Mouse (Mus musculus) heart, adult 11 months (tissue): ENCODE measurements around the gene AC131692.1.

ENCODE experiments used
- DNase-seq: peaks from one replicate; pipeline ENCODE4 v3.0.0; 2022

The AC131692.1 gene

DNA sequence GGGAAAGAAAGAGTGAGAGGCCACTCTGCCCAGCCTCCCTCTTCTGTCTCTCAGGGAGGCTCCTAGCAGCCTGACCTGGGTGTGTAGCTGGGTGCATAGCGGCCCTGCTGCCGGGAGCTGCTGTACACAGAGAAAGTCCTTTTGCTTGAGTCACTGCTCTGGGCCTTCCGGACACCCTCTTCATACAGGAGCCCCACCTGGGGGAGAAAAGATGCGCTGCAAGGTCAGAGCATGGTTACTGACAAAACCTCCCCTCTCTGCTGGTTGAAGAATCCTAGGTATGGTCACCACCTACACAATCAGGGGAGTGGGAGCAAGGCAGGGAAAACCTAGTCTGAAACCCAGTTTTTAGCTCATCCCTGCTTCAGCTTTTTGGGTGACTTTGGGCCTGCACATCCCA lies 25.3 kb upstream of the AC131692.1 start:
- DNase-seq: no peak

DNA sequence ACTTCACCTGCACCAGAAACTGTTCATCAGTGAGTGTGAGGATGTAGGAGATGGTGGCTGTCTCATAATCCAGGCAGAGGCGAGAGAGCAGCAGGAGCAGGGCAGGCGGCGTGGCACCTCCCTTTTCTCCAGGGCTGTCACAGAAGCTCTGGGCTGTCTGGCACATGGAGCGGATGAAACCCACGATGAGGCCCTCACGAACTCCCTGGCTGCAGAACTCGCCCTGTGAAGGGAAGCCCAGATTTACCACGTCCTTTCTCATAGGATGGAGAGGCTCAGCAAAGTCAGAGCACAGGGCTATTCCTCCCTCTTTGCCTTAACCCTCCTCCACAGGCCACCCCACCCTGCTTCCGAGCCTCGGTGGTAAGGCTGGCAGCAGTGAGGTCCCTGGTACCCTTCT lies 24.4 kb upstream of the AC131692.1 start:
- peak; percentile 91 for DNase-seq

DNA sequence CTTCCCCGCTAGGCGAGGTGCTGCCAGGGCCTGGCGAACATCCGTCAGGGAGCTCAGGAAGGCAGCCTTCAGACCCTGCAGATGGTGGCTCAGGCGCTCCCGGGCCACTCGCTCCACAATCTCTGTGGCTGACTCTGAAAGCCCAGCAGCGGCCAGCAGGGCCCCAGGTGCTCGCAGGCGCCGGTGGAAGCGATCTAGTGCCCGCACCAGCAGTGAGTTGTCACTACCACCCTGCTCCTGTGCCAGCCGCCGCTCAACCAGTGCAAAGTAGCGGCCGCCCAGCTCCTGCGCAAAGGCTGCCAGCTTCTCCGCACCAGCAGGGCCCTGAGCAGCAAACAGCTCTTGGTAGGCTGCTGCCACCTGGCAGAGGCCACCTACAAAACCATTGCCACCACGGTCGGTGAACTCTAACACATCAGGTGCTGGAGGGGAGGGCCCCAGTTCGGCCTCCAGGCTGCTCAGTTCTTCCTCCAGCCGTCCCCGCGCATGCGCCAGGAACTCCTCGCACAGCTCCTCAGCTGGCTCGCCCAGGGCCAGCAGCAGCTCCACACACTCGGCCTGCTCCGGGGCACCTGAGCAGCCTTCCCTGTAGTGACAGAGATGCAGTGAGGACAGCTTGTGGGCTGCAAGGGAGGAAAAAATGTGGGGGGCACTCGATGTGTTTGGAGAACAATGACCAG lies 23.5 kb upstream of the AC131692.1 start:
- DNase-seq: no peak

DNA sequence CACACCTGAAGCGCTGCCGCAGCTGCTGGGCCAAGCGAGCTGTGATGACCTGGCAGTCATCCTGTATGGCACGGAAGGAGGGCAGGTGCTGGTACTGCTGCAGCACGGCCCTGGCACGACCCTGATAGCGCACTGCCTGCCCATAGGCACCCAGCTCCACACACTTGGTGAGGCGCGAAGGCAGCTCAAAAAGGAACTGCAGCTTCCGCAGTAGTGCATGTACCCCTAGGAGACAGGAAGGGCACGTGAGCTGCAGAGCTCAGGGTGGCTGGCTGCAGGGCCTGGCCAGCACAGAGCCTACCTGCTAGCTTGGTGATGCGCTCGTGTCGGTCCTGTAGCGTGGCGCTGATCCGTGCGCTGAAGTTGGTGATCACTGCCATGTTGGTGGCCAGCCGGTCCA lies 23.0 kb upstream of the AC131692.1 start:
- peak; percentile 92 for DNase-seq

DNA sequence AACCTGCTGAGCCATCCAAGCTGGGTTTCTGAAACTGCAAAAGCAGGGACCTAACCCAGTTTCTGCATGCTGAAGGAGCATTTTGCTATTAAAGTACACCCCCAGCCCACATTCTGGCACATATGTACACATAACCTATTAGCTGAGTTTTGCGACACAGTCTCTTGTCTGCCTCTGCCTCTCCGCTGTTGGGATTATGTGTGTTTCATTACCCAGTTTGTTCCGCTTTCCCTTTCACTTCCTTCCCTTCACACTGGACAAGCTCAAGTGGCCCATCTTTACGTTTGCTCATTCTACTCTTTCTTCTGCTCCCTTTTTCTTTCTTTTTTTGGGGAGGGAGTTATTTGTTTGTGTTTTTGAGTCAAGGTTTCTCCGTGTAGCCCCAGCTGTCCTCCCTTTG lies 20.3 kb upstream of the AC131692.1 start:
- DNase-seq: no peak

DNA sequence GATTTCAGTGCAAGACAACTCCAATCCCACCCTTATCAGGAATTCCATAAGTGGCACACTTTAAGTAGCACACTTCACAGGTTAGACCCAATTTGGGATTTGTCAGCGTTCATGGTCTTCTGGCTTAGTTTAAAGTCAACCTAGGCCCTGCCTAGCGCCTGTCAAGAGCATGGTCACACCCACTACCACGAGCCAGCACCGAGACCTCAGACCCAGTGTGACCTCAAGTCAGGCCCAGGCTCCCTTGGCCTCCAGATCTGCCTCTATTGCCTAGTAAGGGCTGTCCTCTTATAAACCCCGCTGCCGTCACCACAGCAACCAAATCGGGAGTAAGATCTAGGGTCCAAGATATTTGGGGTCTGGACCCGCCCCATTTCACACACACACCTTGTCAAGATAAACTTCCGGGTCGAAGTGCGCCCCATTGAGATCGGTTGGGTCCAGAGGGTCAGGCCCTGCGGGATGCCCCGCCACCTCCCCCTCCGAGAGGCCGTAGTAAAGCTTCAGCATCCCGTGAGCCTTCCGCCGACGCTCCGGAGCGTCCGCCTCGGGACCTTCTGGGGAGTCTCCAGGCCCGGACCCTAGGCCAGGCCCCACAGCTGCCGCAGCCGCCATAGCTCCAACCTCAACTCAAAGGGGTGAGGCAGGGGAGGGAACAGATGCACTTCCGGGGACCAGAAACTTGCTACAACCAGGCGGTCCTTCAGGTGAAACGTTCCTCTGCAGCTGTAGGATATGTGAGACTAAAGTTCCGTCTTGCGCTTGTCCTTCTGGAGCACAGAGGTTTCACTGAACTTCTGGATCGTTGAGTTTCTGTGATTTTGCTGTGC lies 17.4 kb upstream of the AC131692.1 start, which contains the start of gene Vps51:
Gene Vps51, minus strand, starts transcription at position 668 of the 830 bp plus-strand sequence.
- peak; percentile 99 for DNase-seq

DNA sequence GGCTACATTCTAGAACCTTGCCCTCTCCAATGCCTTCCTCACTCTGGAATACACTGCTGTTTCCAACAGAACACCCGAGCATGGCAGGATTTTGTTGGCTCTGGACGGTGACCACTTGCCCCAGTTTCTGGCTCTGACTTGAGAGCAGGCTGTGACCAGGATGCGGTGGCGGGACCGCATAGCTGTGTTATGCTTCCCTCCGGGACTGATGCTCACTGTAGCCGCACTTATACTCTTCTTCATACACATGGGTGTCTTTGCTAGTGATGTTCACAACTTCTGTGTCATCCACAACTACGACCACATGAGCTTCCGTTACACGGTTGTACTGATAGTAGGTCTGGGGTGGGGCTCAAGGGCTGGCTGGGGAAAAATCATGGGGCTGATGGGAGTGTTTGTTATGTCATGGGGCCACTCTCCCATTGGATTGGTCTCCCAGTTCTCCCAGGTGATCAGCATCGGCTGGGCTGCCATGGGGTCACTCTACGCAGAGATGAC lies 14.2 kb upstream of the AC131692.1 start, which contains the start of gene Tmem262:
Gene Tmem262, plus strand, starts transcription at position 51 of the 498 bp plus-strand sequence.
- DNase-seq: peak; percentile 90

DNA sequence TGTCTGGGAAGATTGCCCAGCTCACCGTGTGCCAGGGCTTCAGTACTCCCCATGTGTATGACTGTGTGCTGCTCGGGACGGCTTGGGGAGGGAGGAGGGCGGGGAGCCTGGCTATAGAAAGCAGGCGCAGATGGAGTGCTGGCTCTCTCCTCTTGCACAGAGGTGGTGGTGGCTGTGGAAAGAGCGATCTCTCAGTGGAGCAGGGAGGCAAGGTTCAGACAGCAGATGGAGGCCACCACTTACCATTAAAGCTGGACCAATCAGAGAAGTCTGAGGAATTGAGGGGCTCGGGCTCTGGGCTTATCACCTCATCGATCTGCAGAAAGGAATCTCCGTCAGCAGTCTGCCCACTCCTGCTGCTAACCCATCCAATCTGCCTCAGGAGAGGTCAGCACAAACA lies 12.1 kb upstream of the AC131692.1 start, which contains the start of gene Gm28374:
Gene Gm28374, minus strand, starts transcription at position 101 of the 400 bp plus-strand sequence.
- peak; percentile 89 for DNase-seq

DNA sequence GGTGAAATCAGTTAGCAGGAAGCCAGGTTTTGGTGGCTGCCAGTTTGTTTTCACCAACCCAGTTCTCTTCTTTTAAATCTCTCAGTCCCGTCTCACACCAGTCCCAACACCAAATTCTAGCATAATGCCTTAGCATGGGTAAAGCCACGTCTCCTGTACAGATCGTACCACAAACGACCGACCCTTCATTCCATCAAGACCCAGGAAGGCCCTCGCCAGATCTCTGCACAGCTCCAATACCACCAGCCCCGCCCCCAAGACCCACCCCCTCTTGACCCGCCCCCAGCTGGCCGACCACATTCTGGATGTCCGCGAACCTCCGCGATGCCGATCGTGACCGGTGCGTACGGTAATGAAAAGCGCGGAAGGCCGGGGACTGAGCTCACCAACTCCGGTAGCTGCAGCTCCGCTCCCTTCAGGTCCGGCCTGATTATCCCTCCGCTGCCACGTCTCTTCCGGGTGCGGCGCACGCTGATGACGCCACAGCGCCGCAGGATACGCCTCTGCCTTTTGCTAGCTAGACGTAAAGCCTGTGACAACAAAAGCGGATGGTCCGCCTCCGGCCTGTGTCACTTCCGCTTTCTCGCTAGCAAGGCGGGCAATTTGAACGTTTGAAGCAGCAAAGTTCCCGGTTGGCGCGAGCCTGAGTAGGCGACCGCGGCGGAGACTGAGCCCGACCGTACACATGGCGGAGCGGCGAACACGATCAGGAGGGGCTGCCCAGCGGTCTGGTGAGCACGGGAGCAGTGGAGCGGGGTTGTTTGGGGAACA lies 9.6 kb upstream of the AC131692.1 start, which contains the start of the genes Zfpl1 and Cdca5:
Gene Zfpl1, minus strand, starts transcription at position 479 of the 771 bp plus-strand sequence.
Gene Cdca5, plus strand, starts transcription at position 506 of the 771 bp plus-strand sequence.
- peak; percentile 99 for DNase-seq

DNA sequence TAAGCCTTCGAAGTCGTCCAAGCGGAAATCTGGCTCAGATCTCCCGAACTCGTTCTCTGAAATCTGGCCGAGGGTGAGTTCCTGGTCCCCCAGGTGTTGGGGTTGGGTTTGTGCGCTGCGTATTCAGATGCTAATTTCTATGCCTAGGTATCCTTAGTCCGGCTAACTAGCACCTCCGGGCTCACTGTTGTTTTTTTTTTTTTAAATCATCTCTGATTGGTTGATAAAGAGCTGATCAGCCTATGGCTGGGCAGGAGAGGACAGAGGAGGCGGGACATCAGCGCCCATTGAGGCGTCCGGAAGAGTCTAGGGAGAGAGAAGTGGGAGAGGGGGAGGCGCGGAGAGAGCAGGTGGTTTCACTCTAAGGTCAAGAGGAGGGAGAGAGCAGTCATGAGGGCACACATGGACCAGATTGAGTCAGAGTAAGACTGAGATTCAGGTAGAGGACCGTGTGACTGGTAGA lies 8.8 kb upstream of the AC131692.1 start:
- DNase-seq: peak; percentile 95

DNA sequence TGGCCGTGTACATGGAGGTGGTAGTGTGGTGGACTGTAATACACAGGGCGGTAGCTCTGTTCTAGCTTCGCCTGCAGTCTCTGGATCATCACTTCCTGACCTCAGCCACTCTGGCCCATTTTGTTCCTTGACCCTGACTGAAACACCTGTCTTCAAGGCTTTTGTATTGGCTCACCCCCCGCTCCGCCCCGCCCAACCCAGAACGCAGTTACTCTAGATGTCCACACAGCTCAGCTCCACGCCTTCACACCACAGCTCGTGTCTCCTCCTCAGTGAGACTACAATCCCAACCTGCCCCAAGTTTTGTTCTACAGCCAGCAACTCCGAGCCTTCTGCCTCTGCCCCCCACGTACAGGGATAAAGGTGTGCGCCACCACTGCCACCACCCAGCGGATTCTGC lies 5.4 kb upstream of the AC131692.1 start:
- DNase-seq: peak; percentile 81

DNA sequence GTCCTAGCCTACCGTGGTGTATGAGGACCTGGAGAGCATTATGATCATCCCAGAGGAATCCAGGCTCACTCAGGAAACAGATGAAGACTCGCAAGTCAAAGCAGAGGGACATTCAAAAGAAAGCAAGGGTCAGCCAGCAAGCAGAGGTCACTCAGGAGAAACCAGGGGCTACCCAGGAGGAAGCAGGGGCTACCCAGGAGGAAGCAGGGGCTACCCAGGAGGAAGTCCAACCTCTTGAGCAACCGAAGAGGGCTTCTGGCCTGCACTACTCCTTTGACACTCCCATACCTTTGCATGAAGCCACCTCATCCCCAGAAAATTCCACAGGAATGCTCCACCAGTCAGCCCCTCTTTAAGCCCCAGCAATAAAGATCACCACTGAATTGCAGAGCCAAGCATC lies 3.6 kb downstream of the AC131692.1 start:
- no peak for DNase-seq

DNA sequence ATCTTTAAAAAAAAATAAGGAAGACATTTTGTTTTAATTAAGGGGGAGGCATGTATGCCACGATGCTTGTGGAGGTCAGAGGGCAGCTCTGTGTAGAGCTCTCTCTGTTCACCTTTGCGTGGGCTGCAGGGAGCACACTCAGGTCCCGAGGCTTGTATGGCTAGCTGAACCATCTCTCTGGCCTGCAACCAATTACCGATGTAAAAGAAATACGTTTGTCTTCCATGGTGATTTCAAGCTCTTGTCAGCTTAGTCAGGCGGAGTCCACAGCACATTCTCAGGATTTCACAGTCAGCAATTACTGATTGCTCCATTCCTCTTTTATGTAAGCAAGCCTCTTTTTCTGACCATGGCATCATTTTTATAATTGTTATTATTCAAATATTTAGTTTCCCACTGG lies 7.0 kb downstream of the AC131692.1 start:
- no peak for DNase-seq

DNA sequence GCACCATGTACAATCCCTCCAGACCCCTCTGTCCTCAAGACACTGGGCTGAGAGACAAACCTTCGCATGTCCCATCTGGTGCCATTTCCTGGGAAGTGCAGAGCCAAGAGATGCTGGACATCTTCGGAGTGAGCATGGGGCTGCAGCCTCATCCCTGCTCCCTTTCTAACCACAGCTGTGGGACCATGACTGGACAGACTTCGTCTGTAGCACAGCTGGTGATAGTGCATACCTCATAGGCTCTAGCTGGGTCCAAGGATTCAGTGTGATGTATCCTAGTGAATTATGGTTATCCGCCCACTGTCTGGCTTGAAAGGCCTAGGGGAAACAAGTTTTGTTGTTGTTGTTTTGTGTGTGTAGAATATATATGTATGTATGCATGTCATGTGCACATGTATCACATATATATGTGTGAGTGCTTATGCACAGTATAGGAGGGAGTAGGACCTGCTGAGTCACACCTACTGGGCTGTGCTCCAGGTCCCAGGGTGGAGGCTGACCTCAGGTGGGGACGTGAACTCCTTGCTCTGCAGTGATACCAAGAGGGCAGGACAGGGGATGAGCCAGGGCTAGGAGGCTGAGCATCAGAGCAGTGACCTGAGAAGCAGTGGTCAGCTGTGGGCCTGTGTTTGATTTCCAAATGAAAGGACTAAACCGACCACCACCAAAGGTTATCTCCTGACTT lies 8.1 kb downstream of the AC131692.1 start:
- DNase-seq: no peak

DNA sequence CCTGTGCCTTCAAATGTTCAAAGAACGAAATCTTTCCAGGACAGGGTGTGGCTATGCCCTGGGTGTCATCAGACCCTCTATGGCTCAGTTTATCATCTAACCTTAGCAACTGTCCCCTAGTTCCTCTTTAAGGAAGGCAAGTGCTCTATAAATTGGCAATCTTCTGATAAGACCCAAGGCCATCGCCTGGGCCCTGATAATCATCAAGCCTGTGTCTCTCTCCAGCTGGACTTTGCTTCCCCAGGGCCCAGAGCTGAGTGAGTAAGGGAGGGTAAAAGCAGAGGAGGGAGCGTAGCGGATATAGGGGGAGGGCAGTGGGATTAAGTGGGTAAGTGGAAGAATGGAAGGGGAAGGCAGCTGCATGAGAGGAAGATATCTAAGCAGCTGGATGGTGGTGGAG lies 10.3 kb downstream of the AC131692.1 start:
- no peak for DNase-seq

DNA sequence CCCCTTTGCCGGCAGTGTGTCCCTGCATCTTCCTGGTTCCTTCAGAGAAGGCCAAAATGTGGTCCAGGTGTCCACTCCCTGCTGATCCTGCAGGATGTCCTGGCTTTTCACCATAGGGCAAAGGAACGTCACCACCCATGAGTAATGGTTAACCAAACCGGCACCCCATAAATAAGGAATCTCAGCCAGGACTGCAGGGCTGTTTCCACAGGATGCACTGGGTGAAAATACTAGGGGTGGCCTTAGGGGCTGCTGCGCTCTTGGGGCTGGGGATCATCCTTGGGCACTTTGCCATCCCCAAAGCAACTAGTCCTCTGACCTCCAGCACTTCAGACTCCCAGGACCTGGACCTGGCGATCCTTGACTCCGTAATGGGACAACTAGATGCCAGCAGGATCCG lies 11.4 kb downstream of the AC131692.1 start, which contains the start of gene Naaladl1:
Gene Naaladl1, plus strand, starts transcription at position 197 of the 400 bp plus-strand sequence.
- no peak for DNase-seq

DNA sequence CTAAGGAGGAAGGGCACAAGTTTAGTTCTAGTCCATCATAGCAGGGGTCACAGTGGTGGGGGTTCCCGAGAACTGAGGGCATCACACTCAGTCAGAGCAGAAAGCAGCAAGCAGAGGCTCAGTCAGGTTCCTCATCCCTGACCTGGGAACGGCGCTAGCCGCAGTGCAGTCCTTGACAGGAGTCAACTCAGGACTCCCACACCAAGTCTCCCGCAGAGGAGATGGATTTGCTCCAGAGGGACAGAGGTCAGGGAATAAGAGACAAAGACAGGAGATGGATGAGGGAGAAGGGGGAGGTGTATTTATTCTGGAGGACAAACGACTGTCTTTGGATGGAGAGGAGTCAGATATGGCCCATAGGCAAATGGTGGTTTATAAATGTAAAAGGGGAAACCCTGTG lies 18.9 kb downstream of the AC131692.1 start:
- DNase-seq: no peak

DNA sequence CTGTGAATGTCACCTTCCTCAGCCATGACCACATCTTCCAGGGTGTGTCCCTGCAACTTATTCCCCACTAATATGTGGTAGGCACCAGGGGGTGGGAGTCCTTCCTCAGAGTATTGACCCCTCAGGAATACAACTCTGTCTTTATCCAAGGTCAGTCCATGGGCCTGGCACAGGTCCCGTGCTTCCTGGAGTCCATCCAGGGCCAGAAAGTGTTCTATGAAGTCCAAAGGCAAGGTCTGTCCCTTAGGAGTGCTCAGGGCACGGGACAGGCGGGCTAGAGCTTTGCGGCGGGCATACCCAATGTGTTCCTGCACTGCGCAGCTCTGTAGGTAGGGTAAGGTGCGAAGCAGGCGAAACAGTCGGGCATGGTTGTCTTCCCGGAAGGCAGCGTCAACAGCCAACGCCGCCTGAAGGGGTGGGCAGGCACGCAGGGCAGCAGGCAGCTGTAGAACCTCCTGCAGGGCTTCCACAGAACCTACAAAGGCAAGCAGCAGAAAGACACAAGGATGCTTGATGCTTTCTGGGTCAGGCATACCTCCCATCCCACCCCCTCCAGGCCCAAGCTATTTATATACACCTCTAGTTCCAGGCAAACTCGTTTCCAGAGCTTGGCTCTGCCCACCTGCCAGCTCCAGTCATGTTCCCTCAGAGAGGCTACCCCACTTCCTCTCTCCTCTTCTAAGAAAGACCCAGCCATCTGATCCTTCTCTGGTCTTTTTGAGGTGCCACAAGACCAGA lies 22.1 kb downstream of the AC131692.1 start:
- no peak for DNase-seq

DNA sequence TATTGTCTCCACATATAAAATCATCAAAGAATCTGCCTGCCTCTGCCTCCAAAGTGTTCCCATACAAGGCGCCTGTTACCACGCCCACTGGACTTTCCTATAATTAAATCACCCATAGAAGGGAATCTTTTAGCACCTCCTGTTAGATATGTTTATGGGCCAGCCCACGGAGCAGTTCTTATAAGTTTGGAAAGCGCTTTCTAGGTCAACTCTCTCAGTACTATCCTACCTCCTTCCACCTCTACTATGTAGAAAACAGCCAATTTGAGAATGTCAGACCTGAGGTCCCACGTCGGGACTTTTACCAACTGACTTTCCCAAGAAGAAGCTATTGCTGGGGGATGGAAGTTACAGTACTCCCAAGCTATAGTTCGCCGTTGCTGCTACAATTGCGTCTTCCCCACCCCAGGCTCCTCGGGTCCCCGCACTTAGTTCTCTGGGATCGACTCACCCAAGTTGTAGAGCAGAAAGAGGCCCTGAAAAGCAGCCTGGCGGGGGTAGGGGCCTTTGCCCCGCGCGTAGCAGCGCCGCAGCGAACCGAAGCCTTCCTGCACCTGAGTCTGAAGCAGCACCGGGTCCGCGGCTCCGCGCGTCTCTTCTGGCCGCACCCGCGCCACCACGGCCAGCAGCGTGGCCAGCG lies 23.2 kb downstream of the AC131692.1 start:
- no peak for DNase-seq

DNA sequence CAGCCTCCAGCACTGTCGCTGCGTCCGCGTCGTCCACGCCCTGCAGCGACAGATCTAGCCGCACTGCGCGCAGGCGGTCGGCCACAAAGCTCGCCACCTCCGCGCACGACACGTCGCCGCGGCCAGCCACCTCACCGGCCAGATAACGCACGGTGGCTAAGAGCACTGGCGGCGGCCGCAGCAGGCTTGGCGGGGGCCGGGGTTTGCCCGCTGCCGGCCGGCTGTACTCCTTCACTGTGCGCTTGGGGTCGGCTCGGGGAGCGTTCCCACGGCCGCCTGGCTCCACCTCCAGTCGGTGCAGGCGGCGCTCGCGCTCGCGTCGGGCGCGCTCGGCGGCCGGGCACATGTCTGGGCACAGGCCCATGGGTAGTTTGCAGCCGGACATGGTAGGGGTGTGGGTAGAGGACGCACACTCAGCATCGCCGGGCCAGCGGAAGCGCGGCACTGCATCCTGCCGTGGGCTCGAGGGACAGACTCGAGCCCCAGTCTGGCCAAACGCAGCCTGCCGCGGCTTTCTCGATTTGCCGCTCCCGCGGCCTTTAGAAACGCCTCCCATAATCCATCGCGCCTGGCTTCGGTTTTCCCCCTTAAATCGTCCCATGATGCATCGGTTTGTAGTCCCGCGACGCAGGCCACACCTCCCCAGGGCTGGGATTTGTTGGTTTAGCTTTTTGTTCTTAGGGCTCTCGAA lies 23.9 kb downstream of the AC131692.1 start, which contains the start of gene Sac3d1:
Gene Sac3d1, minus strand, starts transcription at position 665 of the 691 bp plus-strand sequence.
- peak; percentile 99 for DNase-seq
